Mouse (Mus musculus): ENCODE data around the gene Gm9573. TPM values are rescaled to one million over a fixed set of nuclear protein-coding genes. Genes with fewer than 3 reads are reported as not detected.

The Gm9573 gene
- polyA plus RNA-seq, 1 experiment from 2014 or later = not detected

Other genes starting within 250 kb of the Gm9573 start
- 1.3 and 1.6 TPM in 2 replicates for gene H2-Q4, start 247.0 kb downstream of the Gm9573 start, polyA plus RNA-seq (2016; fragmentation: Nextera tagmentation; extraction: Ambion mirVana)
- gene H2-Q6, start 201.8 kb downstream of the Gm9573 start, polyA plus RNA-seq (2016; fragmentation: Nextera tagmentation; extraction: Ambion mirVana) = 0.23 and 0.34 TPM in 2 replicates
- 5.1 and 5.6 TPM in 2 replicates for gene H2-Q7, start 187.5 kb downstream of the Gm9573 start, polyA plus RNA-seq (2016; fragmentation: Nextera tagmentation; extraction: Ambion mirVana)
- gene H2-Q10, start 156.5 kb downstream of the Gm9573 start, polyA plus RNA-seq (2016; fragmentation: Nextera tagmentation; extraction: Ambion mirVana) = 0.04 TPM in 1 of 2 replicates, not detected in the other
- 0.14 TPM in 1 of 2 replicates, not detected in the other for gene Pou5f1, start 120.6 kb downstream of the Gm9573 start, polyA plus RNA-seq (2016; fragmentation: Nextera tagmentation; extraction: Ambion mirVana)
- 53.4 and 59.0 TPM in 2 replicates for gene Tcf19, start 109.8 kb downstream of the Gm9573 start, polyA plus RNA-seq (2016; fragmentation: Nextera tagmentation; extraction: Ambion mirVana)
- gene Cchcr1, start 109.5 kb downstream of the Gm9573 start, polyA plus RNA-seq (2016; fragmentation: Nextera tagmentation; extraction: Ambion mirVana) = 19.0 and 19.1 TPM in 2 replicates
- gene Psors1c2, start 93.4 kb downstream of the Gm9573 start, polyA plus RNA-seq (2016; fragmentation: Nextera tagmentation; extraction: Ambion mirVana) = 1.1 and 1.5 TPM in 2 replicates
- gene Cdsn, start 74.5 kb downstream of the Gm9573 start, polyA plus RNA-seq (2016; fragmentation: Nextera tagmentation; extraction: Ambion mirVana) = not detected in 2 replicates
- not detected in 2 replicates for gene 2300002M23Rik, start 59.2 kb downstream of the Gm9573 start, polyA plus RNA-seq (2016; fragmentation: Nextera tagmentation; extraction: Ambion mirVana)
- gene Sfta2, start 25.1 kb downstream of the Gm9573 start, polyA plus RNA-seq (2016; fragmentation: Nextera tagmentation; extraction: Ambion mirVana) = not detected in 2 replicates
- gene Mucl3, start 17.1 kb upstream of the Gm9573 start, polyA plus RNA-seq (2016; fragmentation: Nextera tagmentation; extraction: Ambion mirVana) = 0.09 TPM in 1 of 2 replicates, not detected in the other
- gene Vars2, start 41.0 kb upstream of the Gm9573 start, polyA plus RNA-seq (2016; fragmentation: Nextera tagmentation; extraction: Ambion mirVana) = 16.8 and 22.3 TPM in 2 replicates
- gene Gtf2h4, start 47.1 kb upstream of the Gm9573 start, polyA plus RNA-seq (2016; fragmentation: Nextera tagmentation; extraction: Ambion mirVana) = 39.0 and 40.7 TPM in 2 replicates
- 176 and 185 TPM in 2 replicates for gene Ddr1, start 78.0 kb upstream of the Gm9573 start, polyA plus RNA-seq (2016; fragmentation: Nextera tagmentation; extraction: Ambion mirVana)
- 4.9 and 5.3 TPM in 2 replicates for gene Ier3, start 195.0 kb upstream of the Gm9573 start, polyA plus RNA-seq (2016; fragmentation: Nextera tagmentation; extraction: Ambion mirVana)
- 53.7 and 56.0 TPM in 2 replicates for gene Flot1, start 196.6 kb upstream of the Gm9573 start, polyA plus RNA-seq (2016; fragmentation: Nextera tagmentation; extraction: Ambion mirVana)
- 1,541 and 1,619 TPM in 2 replicates for gene Tubb5, start 211.7 kb upstream of the Gm9573 start, polyA plus RNA-seq (2016; fragmentation: Nextera tagmentation; extraction: Ambion mirVana)
- gene Mdc1, start 214.9 kb upstream of the Gm9573 start, polyA plus RNA-seq (2016; fragmentation: Nextera tagmentation; extraction: Ambion mirVana) = 22.3 and 26.1 TPM in 2 replicates
- gene Nrm, start 234.7 kb upstream of the Gm9573 start, polyA plus RNA-seq (2016; fragmentation: Nextera tagmentation; extraction: Ambion mirVana) = 56.2 and 60.5 TPM in 2 replicates
- gene Ppp1r18, start 239.0 kb upstream of the Gm9573 start, polyA plus RNA-seq (2016; fragmentation: Nextera tagmentation; extraction: Ambion mirVana) = 23.7 and 24.3 TPM in 2 replicates